Mouse (Mus musculus) left cerebral cortex, adult 2 months (tissue): ENCODE results near the gene Sav1. TPM values are rescaled to one million over a fixed set of nuclear protein-coding genes. Genes with fewer than 3 reads are reported as not detected.

Source experiments
- DNase-seq, 2 experiments: peaks; one replicate each; pipeline ENCODE4 v3.0.0; 2021 to 2022; ENCODE audit warnings: low spot score in 2 of 2, mixed read lengths in 1 of 2; ENCODE audit errors: extremely low spot score in 1 of 2
- H3K27ac ChIP-seq: fragments of 200-600 bp; 2 replicates; pipeline ENCODE4 v1.8.1; 2022
- H3K4me3 ChIP-seq: fragments of 200-600 bp; 2 replicates; pipeline ENCODE4 v1.8.1; 2022
- CTCF ChIP-seq: fragments of 200-600 bp; IDR thresholded peaks from 2 replicates; pipeline ENCODE4 v1.8.1; 2022; ENCODE audit warnings: antibody characterized with exemption, mild to moderate bottlenecking, moderate library complexity
- intact Hi-C: fragments of 180-260 bp; cut with DNase I; formaldehyde crosslinking; loops from one replicate; pipeline ENCODE4 v1.15.1; 2025
- long read RNA-seq, 2 experiments: library from polyadenylated mRNA; stranded (forward); transcript quantifications; one replicate each; pipeline ENCODE4 v2.0.0; 2021; ENCODE audit warnings: borderline mapping rate in 2 of 2
- total RNA-seq, 2 experiments: library from RNA; stranded (reverse); gene quantifications; 2 replicates each; pipeline ENCODE4 v1.2.3; 2021

Sav1 gene
- 10 to 100 TPM; 17.4 to 19.5 TPM for total RNA-seq
- long read RNA-seq, experiment 1, transcript Sav1-201 (5 exons, 2,524 nt): major isoform, 11 of 16 reads
- long read RNA-seq, experiment 1, partial matches to known transcripts: 0 of 16 reads
- long read RNA-seq, experiment 1, other reads (novel, unspliced or antisense): 3 of 16 reads
- long read RNA-seq, experiment 2, transcript Sav1-201 (5 exons, 2,524 nt): major isoform, 8 of 9 reads
- long read RNA-seq, experiment 2, partial matches to known transcripts: 0 of 9 reads
- long read RNA-seq, experiment 2, other reads (novel, unspliced or antisense): 1 of 9 reads

DNA sequence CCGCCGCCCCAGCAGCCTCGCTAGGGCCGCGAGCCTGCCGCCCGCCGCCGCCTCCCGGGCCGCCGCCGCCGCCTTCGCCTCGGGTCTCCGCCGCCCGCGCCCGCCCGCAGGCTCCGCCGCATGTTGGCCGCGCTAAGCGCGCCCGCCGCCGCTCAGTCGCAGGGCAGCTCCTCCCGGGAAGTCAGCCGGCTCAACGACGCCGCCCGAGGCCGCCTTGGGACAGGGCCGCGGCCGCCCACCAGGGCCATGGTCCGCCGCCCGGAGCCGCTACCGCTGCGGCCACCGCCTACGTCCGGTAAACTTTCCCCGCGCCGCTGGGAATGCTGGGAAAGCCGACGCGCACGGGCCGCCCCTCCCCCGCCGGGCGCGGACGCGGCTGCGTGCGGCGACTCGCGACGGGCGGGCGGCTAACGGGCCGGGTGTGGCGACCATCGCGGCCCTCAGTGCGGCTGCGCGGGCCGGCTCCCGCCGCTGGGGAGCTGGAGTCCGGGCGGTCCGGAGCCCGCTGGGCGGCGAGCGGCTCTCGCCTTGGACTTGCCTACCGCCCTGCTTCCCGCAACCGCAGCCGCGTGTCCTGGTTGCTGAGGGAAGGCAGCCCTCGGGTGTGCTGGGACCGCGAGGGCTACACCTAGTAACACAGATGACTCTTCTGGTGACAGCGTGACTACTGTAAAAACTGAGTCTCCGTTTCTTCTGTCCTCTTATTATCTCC lies at the start of gene Sav1:
TSS of gene Sav1 (minus strand) at position 217 of the 712 bp plus-strand sequence.
- intact Hi-C loops: loop anchor here (5.0 kb wide), 2 partner anchors 75 to 160 kb away; no protein-coding TSS in a partner anchor
- no peak; the same call in 1 of the 2 replicates for TF ChIP-seq CTCF

DNA sequence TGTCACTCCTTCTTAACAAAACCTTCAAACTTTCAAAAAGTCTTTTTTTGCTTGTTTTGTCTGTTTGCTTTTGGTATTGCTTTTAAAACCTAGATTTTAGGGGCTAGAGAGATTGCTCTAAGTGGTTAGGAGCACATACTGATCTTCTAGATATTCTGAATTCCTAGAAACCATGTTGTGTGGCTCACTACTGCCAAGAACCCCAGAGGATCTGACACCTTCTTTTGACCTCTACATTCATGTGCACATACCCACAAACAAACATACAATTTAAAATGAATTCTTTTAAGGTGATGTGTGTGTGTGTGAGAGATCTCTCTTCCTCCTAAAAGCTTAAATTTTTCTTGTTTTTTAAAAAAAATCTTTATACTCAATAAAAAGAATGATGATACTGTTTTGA lies 39.4 kb upstream of the Sav1 start:
- no peak for TF ChIP-seq CTCF
- Histone ChIP-seq H3K27ac (no peak overlapping the region), H3K4me3 (no peak overlapping the region)
- intact Hi-C loops: no loop called here
- DNase-seq: no peak

More for the DNA sequence above, at the start of gene Sav1:
- H3K27ac ChIP-seq: peak within 1 kb of the TSS; percentile 89
- DNase-seq: peak; percentile 90
- H3K4me3 ChIP-seq: peak within 1 kb of the TSS; percentile 80

DNA sequence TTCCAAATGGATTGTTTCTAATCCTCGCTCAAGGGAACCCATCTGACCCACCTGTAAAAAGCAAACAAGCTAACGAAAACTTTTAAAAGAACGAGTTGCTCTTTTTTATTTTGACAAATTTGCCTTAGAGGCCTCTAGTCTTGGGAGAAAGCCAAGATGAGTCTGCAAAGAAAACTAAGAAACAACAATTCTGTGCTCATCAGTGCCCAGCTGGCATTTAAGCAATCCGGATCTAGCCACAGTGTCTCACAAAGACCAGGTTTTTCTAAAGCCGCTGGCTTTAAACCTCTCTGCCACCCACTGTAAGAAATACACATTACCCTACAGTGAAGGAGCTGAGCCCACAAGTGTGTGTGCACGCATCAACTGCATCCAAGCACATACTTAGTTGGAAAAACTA lies 38.6 kb upstream of the Sav1 start:
- intact Hi-C loops: no loop called here
- no peak overlapping the region for H3K4me3 ChIP-seq
- no peak for TF ChIP-seq CTCF
- DNase-seq: no peak
- no peak overlapping the region for H3K27ac ChIP-seq

DNA sequence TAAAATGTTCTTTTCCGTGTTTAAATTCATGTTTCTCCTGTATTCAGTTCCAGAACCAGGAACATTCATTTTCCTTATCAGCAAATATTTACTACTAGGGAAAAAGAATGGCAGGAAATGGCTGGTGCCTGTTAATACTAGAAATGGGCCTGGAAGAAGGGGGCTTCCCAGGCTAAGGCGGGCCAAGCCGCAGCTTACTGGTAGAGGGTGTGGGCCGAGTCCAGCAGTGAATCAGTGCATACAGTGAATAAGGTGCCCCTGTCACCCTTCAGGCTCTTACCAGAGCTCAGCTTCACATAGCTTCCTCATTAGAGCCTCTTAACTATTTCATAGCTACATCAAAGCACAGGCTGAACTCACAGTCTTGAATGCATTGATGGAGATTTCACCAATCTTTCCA lies 36.8 kb upstream of the Sav1 start:
- no peak overlapping the region for H3K27ac ChIP-seq
- TF ChIP-seq CTCF: no peak
- H3K4me3 ChIP-seq: no peak overlapping the region
- intact Hi-C loops: no loop called here
- DNase-seq: no peak

DNA sequence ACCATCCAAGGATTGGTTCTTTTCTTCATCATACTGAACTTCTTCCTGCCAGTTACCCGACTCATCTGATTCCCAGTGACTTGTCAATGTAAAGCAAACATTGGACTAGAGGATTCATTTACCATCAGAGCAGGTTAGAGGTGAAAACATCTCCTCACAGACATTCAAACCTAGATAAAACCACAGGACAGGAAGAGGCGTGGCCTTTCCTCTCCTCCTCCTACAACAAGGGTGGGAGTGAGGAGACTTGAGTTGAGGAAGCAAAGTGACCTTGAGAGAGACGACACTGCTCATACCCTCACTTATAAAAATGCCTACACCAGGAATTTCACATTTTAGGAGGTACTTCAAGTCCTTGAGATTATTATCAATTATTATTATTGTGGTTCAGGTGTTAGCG lies 31.4 kb upstream of the Sav1 start:
- no peak for DNase-seq
- Histone ChIP-seq H3K4me3 (no peak overlapping the region), H3K27ac (peak overlapping the region; percentile 11; the same call in 1 of the 2 replicates)
- intact Hi-C loops: no loop called here
- TF ChIP-seq CTCF: no peak

DNA sequence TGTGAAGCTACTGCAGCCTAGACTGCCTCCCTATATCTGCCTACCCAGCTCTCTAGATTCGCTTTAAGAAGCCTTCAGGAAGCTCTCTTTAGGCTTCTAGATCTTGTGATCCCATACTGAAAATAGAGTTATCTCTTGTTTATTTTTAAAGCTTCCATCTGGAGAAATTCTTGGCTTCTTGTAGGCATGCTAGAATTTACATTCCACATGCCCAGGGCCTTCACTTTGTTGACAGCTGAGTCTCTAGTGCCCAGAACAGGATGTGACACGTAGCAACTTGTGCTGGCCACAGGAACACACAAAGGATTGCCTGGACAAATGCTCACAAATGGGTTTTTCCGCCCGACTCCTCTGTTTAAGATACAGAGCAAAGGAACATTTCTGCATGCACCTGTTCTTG lies 29.1 kb upstream of the Sav1 start:
- intact Hi-C loops: no loop called here
- peak overlapping the region; percentile 67 for H3K27ac ChIP-seq
- no peak for TF ChIP-seq CTCF
- DNase-seq: no peak
- H3K4me3 ChIP-seq: no peak overlapping the region

DNA sequence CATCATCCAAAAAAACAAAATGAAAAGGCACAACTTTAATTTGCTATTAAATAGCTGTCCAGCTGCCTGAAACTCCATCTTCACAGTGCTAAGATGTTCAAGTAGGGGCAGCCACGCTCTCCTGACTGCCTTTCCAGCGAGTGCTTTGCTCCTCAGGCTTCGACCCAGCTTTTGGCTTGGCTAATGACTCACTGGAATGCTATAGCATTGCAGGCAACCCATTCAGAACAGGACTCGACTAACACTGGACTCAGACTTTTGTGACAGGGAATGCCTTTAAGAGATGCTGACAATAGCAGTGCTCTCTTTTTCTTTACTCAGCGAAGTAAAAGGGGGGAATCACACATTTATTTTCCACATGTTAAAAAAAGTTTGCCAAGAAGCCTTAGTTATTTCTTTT lies 24.9 kb upstream of the Sav1 start:
- Histone ChIP-seq H3K27ac (no peak overlapping the region), H3K4me3 (no peak overlapping the region)
- TF ChIP-seq CTCF: no peak
- intact Hi-C loops: loop anchor here (1.0 kb wide), 1 partner anchor 31 kb away; no protein-coding TSS in a partner anchor
- DNase-seq: no peak

DNA sequence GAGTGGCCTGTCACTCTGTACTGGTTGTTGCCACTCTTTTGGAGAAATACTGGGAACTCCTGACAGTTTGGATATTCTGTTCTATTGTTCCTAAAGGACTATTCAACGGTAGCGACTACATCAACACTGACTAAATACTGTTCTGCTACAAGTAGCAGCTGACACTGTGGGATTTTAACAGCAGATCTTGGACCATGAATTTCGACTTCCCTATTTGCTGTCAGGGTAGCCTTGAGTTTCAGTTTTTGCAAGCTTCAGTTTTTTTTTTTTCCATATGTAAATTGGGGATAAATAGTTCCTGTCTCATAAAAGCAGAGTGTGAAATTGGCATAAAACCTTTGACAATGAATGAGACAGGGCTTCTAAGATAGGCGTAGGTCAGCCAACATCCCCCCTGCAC lies 23.6 kb upstream of the Sav1 start:
- DNase-seq: no peak
- intact Hi-C loops: no loop called here
- no peak for TF ChIP-seq CTCF
- no peak overlapping the region for H3K4me3 ChIP-seq
- no peak overlapping the region for H3K27ac ChIP-seq

DNA sequence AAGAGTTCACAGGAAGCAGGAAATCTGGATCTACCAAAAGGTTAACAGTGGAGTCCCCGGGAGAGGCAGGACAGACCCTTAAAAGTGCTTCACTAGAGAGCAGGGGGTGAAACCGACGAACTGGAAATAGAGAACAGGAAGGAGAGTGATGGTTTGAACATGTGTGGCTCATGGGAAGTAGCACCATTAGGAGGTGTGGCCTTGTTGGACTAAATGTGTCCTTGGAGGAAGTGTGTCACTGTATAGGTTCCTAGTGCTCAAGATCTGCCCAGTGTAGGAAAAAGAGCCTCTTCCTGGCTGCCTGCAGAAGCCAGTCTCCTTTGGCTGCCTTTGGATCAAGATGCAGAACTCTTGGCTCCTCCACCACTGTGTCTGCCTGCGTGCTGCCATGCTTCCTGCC lies 18.3 kb upstream of the Sav1 start:
- no peak overlapping the region for H3K4me3 ChIP-seq
- no peak overlapping the region for H3K27ac ChIP-seq
- TF ChIP-seq CTCF: no peak
- no peak for DNase-seq
- intact Hi-C loops: no loop called here

DNA sequence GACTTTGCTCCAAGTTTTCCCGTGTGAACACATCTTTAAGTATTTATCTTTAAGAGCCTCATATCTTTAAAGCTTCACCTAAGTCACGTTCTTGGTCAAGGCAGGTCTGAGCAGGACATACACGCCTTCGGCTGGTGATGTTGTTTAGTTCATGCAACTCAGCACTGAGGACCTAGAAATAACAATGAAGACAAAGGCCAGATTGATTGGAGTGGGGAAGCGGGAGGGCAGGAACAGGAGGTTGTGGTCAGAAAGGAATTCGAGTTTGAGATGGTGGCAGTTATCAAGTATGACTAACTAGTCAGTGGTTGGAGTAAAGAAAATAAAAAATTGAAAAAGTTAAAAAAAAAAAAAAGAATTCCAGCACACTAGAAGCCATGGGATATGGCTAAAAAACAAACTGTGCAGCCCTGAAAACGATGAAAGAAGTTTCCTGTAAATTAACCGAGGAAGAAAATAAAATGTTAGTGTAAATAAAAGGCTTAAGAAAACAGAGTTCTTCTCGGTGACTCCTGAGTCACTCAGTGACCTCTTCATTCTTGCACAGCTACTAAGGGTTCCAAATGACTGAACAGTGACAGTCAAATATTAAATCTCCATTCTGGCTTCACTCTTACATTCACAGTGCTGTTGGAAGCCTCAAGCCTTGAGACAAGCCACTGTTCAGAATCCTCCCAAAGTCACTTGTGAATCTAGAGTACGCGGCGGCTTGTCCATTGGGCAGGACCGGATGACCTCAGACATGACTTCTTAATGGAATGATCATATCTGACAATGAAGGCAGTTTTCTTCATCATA lies 11.6 kb upstream of the Sav1 start:
- DNase-seq: no peak
- Histone ChIP-seq H3K27ac (no peak overlapping the region), H3K4me3 (no peak overlapping the region)
- intact Hi-C loops: loop anchor here (1.0 kb wide), 1 partner anchor 8 kb away; no protein-coding TSS in a partner anchor
- no peak for TF ChIP-seq CTCF

DNA sequence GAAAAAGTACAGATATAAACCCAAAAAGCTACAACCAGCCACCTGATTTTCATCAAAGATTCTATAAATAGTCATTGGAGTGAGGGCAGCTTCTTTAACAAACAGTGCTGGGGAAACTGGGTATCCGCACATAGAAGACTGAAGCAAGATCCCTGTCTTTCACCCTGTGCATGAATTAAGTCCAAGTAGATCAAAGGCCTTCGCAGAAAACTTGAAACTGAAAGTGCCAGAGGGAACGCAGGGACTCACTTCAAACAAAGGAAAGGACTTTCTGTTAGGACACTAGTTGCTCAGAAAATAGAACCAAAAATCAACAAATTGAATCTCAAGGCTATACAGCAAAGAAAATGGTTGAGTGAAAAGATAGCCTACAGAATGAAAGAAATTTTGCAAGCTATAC lies 8.6 kb upstream of the Sav1 start:
- Histone ChIP-seq H3K4me3 (no peak overlapping the region), H3K27ac (no peak overlapping the region)
- TF ChIP-seq CTCF: no peak
- no peak for DNase-seq
- intact Hi-C loops: no loop called here

DNA sequence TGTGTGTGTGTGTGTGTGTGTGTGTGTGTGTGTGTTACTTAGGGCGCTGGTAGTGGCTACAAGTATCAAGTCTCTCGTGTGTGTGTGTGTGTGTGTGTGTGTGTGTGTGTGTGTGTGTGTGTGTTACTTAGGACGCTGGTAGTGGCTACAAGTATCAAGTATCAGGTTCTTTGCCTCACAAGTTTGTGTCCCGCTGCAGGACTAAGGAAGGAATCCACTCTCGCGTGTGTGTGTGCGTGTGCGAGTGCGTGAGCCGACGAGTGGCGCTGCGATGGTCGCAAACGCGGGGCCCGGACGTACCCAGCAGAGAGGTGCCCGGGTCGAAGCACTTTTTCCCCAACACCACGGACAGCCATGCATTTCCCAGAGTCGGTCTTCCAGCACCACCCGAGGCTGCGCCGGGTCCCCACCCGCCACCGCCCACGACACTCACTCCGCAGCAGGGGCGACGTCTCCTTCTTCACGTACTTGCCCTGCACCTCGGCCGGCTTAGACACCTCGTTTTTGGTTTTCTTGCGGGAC lies 500 bp downstream of the Sav1 start:
- peak overlapping the region; percentile 80 for H3K4me3 ChIP-seq
- peak; percentile 23 to 36 for DNase-seq

More for the DNA sequence above, 500 bp downstream of the Sav1 start:
- H3K27ac ChIP-seq: peak overlapping the region; percentile 81
- intact Hi-C loops: loop anchor here (5.0 kb wide), 2 partner anchors 76 to 161 kb away; no protein-coding TSS in a partner anchor
- no peak for TF ChIP-seq CTCF
